8 mouse cellular contexts compared by ENCODE assay signal in genomic region chr15:102248812-102249191, GRCm38 (mm10). TPM values are rescaled to one million over a fixed set of nuclear protein-coding genes. Genes with fewer than 3 reads are reported as not detected.
DNase-seq lines count a peak whose midpoint lies in the region; ATAC-seq lines count a peak whose summit lies in the region.

No protein-coding gene starts in this region.

- no peaks in the 10 kb centered on the region for H3K9me3 ChIP-seq in forebrain, embryonic 12.5 days
- H3K9me3 ChIP-seq in forebrain, embryonic 14.5 days (replicated peaks; ENCODE audit: control insufficient read depth, low read length) = no peaks in the 10 kb centered on the region
- no peaks in the 10 kb centered on the region for H3K9me3 ChIP-seq in midbrain, embryonic 15.5 days
- H3K9me3 ChIP-seq in midbrain, embryonic 14.5 days (ENCODE audit: control insufficient read depth, low read length) = no peaks in the 10 kb centered on the region
- no peaks in the 10 kb centered on the region for H3K9me3 ChIP-seq in intestine, embryonic 15.5 days
- H3K9me3 ChIP-seq in stomach, embryonic 15.5 days = no peaks in the 10 kb centered on the region

- 7% methylated on average over 1 of the region's 3 CpGs for WGBS in forebrain, embryonic 12.5 days
- WGBS in forebrain, embryonic 14.5 days = 8% methylated on average over 3 of the region's 3 CpGs
- WGBS in midbrain, embryonic 15.5 days = 0% methylated on average over 1 of the region's 3 CpGs
- 5% methylated on average over 3 of the region's 3 CpGs for WGBS in midbrain, embryonic 14.5 days
- WGBS in intestine, embryonic 15.5 days = 7% methylated on average over 3 of the region's 3 CpGs
- 9% methylated on average over 3 of the region's 3 CpGs for WGBS in stomach, embryonic 15.5 days

- no peak overlapping the region for H3K4me3 ChIP-seq in forebrain, embryonic 12.5 days (replicated peaks)
- H3K4me3 ChIP-seq in forebrain, embryonic 14.5 days (ENCODE audit: low read depth, low read length) = no peak overlapping the region
- no peak overlapping the region for H3K4me3 ChIP-seq in midbrain, embryonic 15.5 days
- no peak overlapping the region for H3K4me3 ChIP-seq in midbrain, embryonic 14.5 days (replicated peaks; ENCODE audit: low read depth, low read length)
- H3K4me3 ChIP-seq in intestine, embryonic 15.5 days (replicated peaks) = no peak overlapping the region
- H3K4me3 ChIP-seq in stomach, embryonic 15.5 days (replicated peaks) = peak overlapping the region; percentile 14

- peak overlapping the region; percentile 26; the same call in 1 of the 2 replicates for H3K4me2 ChIP-seq in forebrain, embryonic 12.5 days
- H3K4me2 ChIP-seq in forebrain, embryonic 14.5 days (ENCODE audit: low read length) = no peak overlapping the region
- peak overlapping the region; percentile 99; the same call in 1 of the 2 replicates for H3K4me2 ChIP-seq in midbrain, embryonic 15.5 days
- H3K4me2 ChIP-seq in midbrain, embryonic 14.5 days (ENCODE audit: low read length) = no peak overlapping the region
- H3K4me2 ChIP-seq in intestine, embryonic 15.5 days (replicated peaks) = peak overlapping the region; percentile 96
- peak overlapping the region; percentile 92 for H3K4me2 ChIP-seq in stomach, embryonic 15.5 days

- no peak for DNase-seq in forebrain, embryonic 14.5 days (ENCODE audit: low spot score)
- DNase-seq in midbrain, embryonic 14.5 days = no peak
- no peak for DNase-seq in right cerebral cortex, adult 2 months (ENCODE audit: low spot score in 2 of 2)

- H3K27me3 ChIP-seq in forebrain, embryonic 12.5 days = peaks cover 82% of the 10 kb centered on the region
- H3K27me3 ChIP-seq in forebrain, embryonic 14.5 days (replicated peaks; ENCODE audit: control insufficient read depth, insufficient read depth, low read length) = peaks cover 29% of the 10 kb centered on the region
- H3K27me3 ChIP-seq in midbrain, embryonic 15.5 days (replicated peaks) = peaks cover 52% of the 10 kb centered on the region
- peaks cover 48% of the 10 kb centered on the region for H3K27me3 ChIP-seq in midbrain, embryonic 14.5 days (ENCODE audit: control insufficient read depth, insufficient read depth, low read length)
- no peaks in the 10 kb centered on the region for H3K27me3 ChIP-seq in intestine, embryonic 15.5 days (replicated peaks)
- no peaks in the 10 kb centered on the region for H3K27me3 ChIP-seq in stomach, embryonic 15.5 days (replicated peaks)

- H3K9ac ChIP-seq in forebrain, embryonic 12.5 days = no peak overlapping the region
- no peak overlapping the region; the same call in 1 of the 2 replicates for H3K9ac ChIP-seq in forebrain, embryonic 14.5 days (ENCODE audit: low read length)
- no peak overlapping the region for H3K9ac ChIP-seq in midbrain, embryonic 15.5 days
- no peak overlapping the region for H3K9ac ChIP-seq in midbrain, embryonic 14.5 days (replicated peaks; ENCODE audit: low read length)
- H3K9ac ChIP-seq in intestine, embryonic 15.5 days = no peak overlapping the region
- 0 out of 2 replicates have a peak overlapping the region, but pooled peaks have one; percentile 19 for H3K9ac ChIP-seq in stomach, embryonic 15.5 days

- 0 out of 2 replicates have a peak overlapping the region, but pooled peaks have one; percentile 19 for H3K27ac ChIP-seq in forebrain, embryonic 12.5 days
- H3K27ac ChIP-seq in forebrain, embryonic 14.5 days (ENCODE audit: low read depth, low read length) = no peak overlapping the region
- 0 out of 2 replicates have a peak overlapping the region, but pooled peaks have one; percentile 8 for H3K27ac ChIP-seq in midbrain, embryonic 15.5 days
- no peak overlapping the region for H3K27ac ChIP-seq in midbrain, embryonic 14.5 days (replicated peaks; ENCODE audit: low read depth, low read length)
- peak overlapping the region; percentile 98 for H3K27ac ChIP-seq in intestine, embryonic 15.5 days
- peak overlapping the region; percentile 100 for H3K27ac ChIP-seq in stomach, embryonic 15.5 days

- no peaks in the 10 kb centered on the region for H3K36me3 ChIP-seq in forebrain, embryonic 12.5 days (replicated peaks)
- no peaks in the 10 kb centered on the region for H3K36me3 ChIP-seq in forebrain, embryonic 14.5 days (ENCODE audit: control insufficient read depth, insufficient read depth, low read length)
- no peaks in the 10 kb centered on the region for H3K36me3 ChIP-seq in midbrain, embryonic 15.5 days (replicated peaks)
- no peaks in the 10 kb centered on the region for H3K36me3 ChIP-seq in midbrain, embryonic 14.5 days (ENCODE audit: control insufficient read depth, insufficient read depth, low read length)
- no peaks in the 10 kb centered on the region for H3K36me3 ChIP-seq in intestine, embryonic 15.5 days
- H3K36me3 ChIP-seq in stomach, embryonic 15.5 days = no peaks in the 10 kb centered on the region

- H3K4me1 ChIP-seq in forebrain, embryonic 12.5 days = peaks cover 46% of the 10 kb centered on the region
- peaks cover 13% of the 10 kb centered on the region for H3K4me1 ChIP-seq in forebrain, embryonic 14.5 days (ENCODE audit: control insufficient read depth, insufficient read depth, low read length)
- H3K4me1 ChIP-seq in midbrain, embryonic 15.5 days = peaks cover 30% of the 10 kb centered on the region
- H3K4me1 ChIP-seq in midbrain, embryonic 14.5 days (ENCODE audit: control insufficient read depth, insufficient read depth, low read length) = peaks cover 13% of the 10 kb centered on the region; the same call in 1 of the 2 replicates
- H3K4me1 ChIP-seq in intestine, embryonic 15.5 days (replicated peaks) = peaks cover 42% of the 10 kb centered on the region
- peaks cover 43% of the 10 kb centered on the region for H3K4me1 ChIP-seq in stomach, embryonic 15.5 days

- ATAC-seq in forebrain, embryonic 12.5 days (ENCODE audit: low FRiP score) = no peak
- ATAC-seq in forebrain, embryonic 14.5 days = no peak
- ATAC-seq in midbrain, embryonic 15.5 days (replicated peaks) = no peak
- ATAC-seq in midbrain, embryonic 14.5 days (ENCODE audit: low FRiP score, low TSS enrichment) = no peak
- ATAC-seq in intestine, embryonic 15.5 days = no peak
- ATAC-seq in stomach, embryonic 15.5 days (ENCODE audit: insufficient read depth, low FRiP score, low read depth) = no peak
- no peak for ATAC-seq in inflammation-experienced regulatory T-cells, adult 6 months

RNA-seq across cellular contexts. Expression of gene Rarg, which starts 8.5 kb away (rescaled TPM):
- 13.1 and 16.7 TPM in 2 replicates for polyA plus RNA-seq in forebrain, embryonic 12.5 days (2016; fragmentation: Nextera tagmentation; extraction: Ambion mirVana)
- 4.0 and 5.3 TPM in 2 replicates for polyA plus RNA-seq in forebrain, embryonic 14.5 days (2014; fragmentation: Nextera tagmentation; extraction: Ambion mirVana)
- 4.1 and 6.4 TPM in 2 replicates for polyA plus RNA-seq in midbrain, embryonic 15.5 days (2015; fragmentation: Nextera tagmentation; extraction: Ambion mirVana)
- polyA plus RNA-seq in midbrain, embryonic 14.5 days (2014; fragmentation: Nextera tagmentation; extraction: Ambion mirVana) = 2.3 and 3.6 TPM in 2 replicates
- 15.8 and 16.5 TPM in 2 replicates for polyA plus RNA-seq in intestine, embryonic 15.5 days (2015; fragmentation: Nextera tagmentation; extraction: Ambion mirVana)
- polyA plus RNA-seq in stomach, embryonic 15.5 days (2015; fragmentation: Nextera tagmentation; extraction: Ambion mirVana) = 29.8 and 33.8 TPM in 2 replicates
- 10 to 100 TPM; 15.5 to 18.4 (median 18.3) TPM for polyA plus RNA-seq in inflammation-experienced regulatory T-cells, adult 6 months (2017; shearing (Covaris generic))

RNA-seq across cellular contexts. Expression of gene Itgb7, which starts 17.1 kb away (rescaled TPM):
- 0.65 and 0.88 TPM in 2 replicates for polyA plus RNA-seq in forebrain, embryonic 12.5 days (2016; fragmentation: Nextera tagmentation; extraction: Ambion mirVana)
- 0.38 and 0.49 TPM in 2 replicates for polyA plus RNA-seq in forebrain, embryonic 14.5 days (2014; fragmentation: Nextera tagmentation; extraction: Ambion mirVana)
- polyA plus RNA-seq in midbrain, embryonic 15.5 days (2015; fragmentation: Nextera tagmentation; extraction: Ambion mirVana) = 0.98 and 1.1 TPM in 2 replicates
- 0.57 and 0.78 TPM in 2 replicates for polyA plus RNA-seq in midbrain, embryonic 14.5 days (2014; fragmentation: Nextera tagmentation; extraction: Ambion mirVana)
- polyA plus RNA-seq in intestine, embryonic 15.5 days (2015; fragmentation: Nextera tagmentation; extraction: Ambion mirVana) = 10.8 and 12.9 TPM in 2 replicates
- polyA plus RNA-seq in stomach, embryonic 15.5 days (2015; fragmentation: Nextera tagmentation; extraction: Ambion mirVana) = 9.6 and 12.7 TPM in 2 replicates
- 100 to 1,000 TPM; 364 to 513 (median 397) TPM for polyA plus RNA-seq in inflammation-experienced regulatory T-cells, adult 6 months (2017; shearing (Covaris generic))

RNA-seq across cellular contexts. Expression of gene Gm9918, which starts 21.6 kb away (rescaled TPM):
- 0.09 and 0.17 TPM in 2 replicates for polyA plus RNA-seq in forebrain, embryonic 12.5 days (2016; fragmentation: Nextera tagmentation; extraction: Ambion mirVana)
- polyA plus RNA-seq in forebrain, embryonic 14.5 days (2014; fragmentation: Nextera tagmentation; extraction: Ambion mirVana) = not detected in 2 replicates
- 0.10 TPM in 1 of 2 replicates, not detected in the other for polyA plus RNA-seq in midbrain, embryonic 15.5 days (2015; fragmentation: Nextera tagmentation; extraction: Ambion mirVana)
- 0.09 TPM in 1 of 2 replicates, not detected in the other for polyA plus RNA-seq in midbrain, embryonic 14.5 days (2014; fragmentation: Nextera tagmentation; extraction: Ambion mirVana)
- 0.08 and 0.14 TPM in 2 replicates for polyA plus RNA-seq in intestine, embryonic 15.5 days (2015; fragmentation: Nextera tagmentation; extraction: Ambion mirVana)
- polyA plus RNA-seq in stomach, embryonic 15.5 days (2015; fragmentation: Nextera tagmentation; extraction: Ambion mirVana) = 0.27 and 0.30 TPM in 2 replicates
- polyA plus RNA-seq in inflammation-experienced regulatory T-cells, adult 6 months (2017; shearing (Covaris generic)) = not detected

RNA-seq across cellular contexts. Expression of gene Mfsd5, which starts 30.5 kb away (rescaled TPM):
- polyA plus RNA-seq in forebrain, embryonic 12.5 days (2016; fragmentation: Nextera tagmentation; extraction: Ambion mirVana) = 48.9 and 50.5 TPM in 2 replicates
- 43.8 and 48.8 TPM in 2 replicates for polyA plus RNA-seq in forebrain, embryonic 14.5 days (2014; fragmentation: Nextera tagmentation; extraction: Ambion mirVana)
- 58.5 and 64.0 TPM in 2 replicates for polyA plus RNA-seq in midbrain, embryonic 15.5 days (2015; fragmentation: Nextera tagmentation; extraction: Ambion mirVana)
- polyA plus RNA-seq in midbrain, embryonic 14.5 days (2014; fragmentation: Nextera tagmentation; extraction: Ambion mirVana) = 51.9 and 53.3 TPM in 2 replicates
- polyA plus RNA-seq in intestine, embryonic 15.5 days (2015; fragmentation: Nextera tagmentation; extraction: Ambion mirVana) = 66.2 and 67.9 TPM in 2 replicates
- polyA plus RNA-seq in stomach, embryonic 15.5 days (2015; fragmentation: Nextera tagmentation; extraction: Ambion mirVana) = 66.3 and 66.4 TPM in 2 replicates
- polyA plus RNA-seq in inflammation-experienced regulatory T-cells, adult 6 months (2017; shearing (Covaris generic)) = 10 to 100 TPM; 30.8 to 33.1 (median 31.8) TPM

RNA-seq across cellular contexts. Expression of gene Csad, which starts 44.3 kb away (rescaled TPM):
- polyA plus RNA-seq in forebrain, embryonic 12.5 days (2016; fragmentation: Nextera tagmentation; extraction: Ambion mirVana) = 46.2 and 51.8 TPM in 2 replicates
- 23.3 and 25.6 TPM in 2 replicates for polyA plus RNA-seq in forebrain, embryonic 14.5 days (2014; fragmentation: Nextera tagmentation; extraction: Ambion mirVana)
- polyA plus RNA-seq in midbrain, embryonic 15.5 days (2015; fragmentation: Nextera tagmentation; extraction: Ambion mirVana) = 38.0 and 39.4 TPM in 2 replicates
- polyA plus RNA-seq in midbrain, embryonic 14.5 days (2014; fragmentation: Nextera tagmentation; extraction: Ambion mirVana) = 25.9 and 28.1 TPM in 2 replicates
- 45.8 and 49.3 TPM in 2 replicates for polyA plus RNA-seq in intestine, embryonic 15.5 days (2015; fragmentation: Nextera tagmentation; extraction: Ambion mirVana)
- 63.3 and 64.3 TPM in 2 replicates for polyA plus RNA-seq in stomach, embryonic 15.5 days (2015; fragmentation: Nextera tagmentation; extraction: Ambion mirVana)
- 10 to 100 TPM in 2 of 3 experiments, 1 to 10 TPM in 1; 5.0 to 14.6 (median 14.0) TPM for polyA plus RNA-seq in inflammation-experienced regulatory T-cells, adult 6 months (2017; shearing (Covaris generic))

Comparison
In these comparisons a context has a peak if more than half of its experiments do, and no peak if none do; other contexts are left out.
1. H3K27ac ChIP-seq: peak in forebrain, embryonic 12.5 days (single experiment), midbrain, embryonic 15.5 days (single experiment), intestine, embryonic 15.5 days (single experiment) and stomach, embryonic 15.5 days (single experiment); none in forebrain, embryonic 14.5 days (single experiment) and midbrain, embryonic 14.5 days (single experiment).
2. H3K4me2 ChIP-seq: peak in forebrain, embryonic 12.5 days (single experiment), midbrain, embryonic 15.5 days (single experiment), intestine, embryonic 15.5 days (single experiment) and stomach, embryonic 15.5 days (single experiment); none in forebrain, embryonic 14.5 days (single experiment) and midbrain, embryonic 14.5 days (single experiment).
3. RNA of gene Itgb7, which starts 17.1 kb away (polyA plus RNA-seq): 364 to 513 TPM in inflammation-experienced regulatory T-cells, adult 6 months; 10.8 to 12.9 TPM in intestine, embryonic 15.5 days, 9.6 to 12.7 TPM in stomach, embryonic 15.5 days, 0.98 to 1.1 TPM in midbrain, embryonic 15.5 days, 0.57 to 0.78 TPM in midbrain, embryonic 14.5 days, 0.65 to 0.88 TPM in forebrain, embryonic 12.5 days and 0.38 to 0.49 TPM in forebrain, embryonic 14.5 days; every median in the first group is over 10 times any median in the second.